Comparison of ENCODE assay signal across 10 mouse cellular contexts in genomic region chr9:108989802-108990461, GRCm38 (mm10). TPM values are rescaled to one million over a fixed set of nuclear protein-coding genes. Genes with fewer than 3 reads are reported as not detected.
DNase-seq lines count a peak whose midpoint lies in the region; ATAC-seq lines count a peak whose summit lies in the region.
"Had no signal": no experiment of that assay in that cellular context is flagged by ENCODE, and none has a peak within 500 bp of the region (broad histone marks: within the 10 kb centered on the region; RNA-seq: fewer than 3 reads in every experiment).

No protein-coding gene starts in this region.

- H3K36me3 ChIP-seq in forebrain, embryonic 10.5 days (replicated peaks) = no peaks in the 10 kb centered on the region
- no peaks in the 10 kb centered on the region for H3K36me3 ChIP-seq in forebrain, embryonic 12.5 days (replicated peaks)
- H3K36me3 ChIP-seq in midbrain, embryonic 10.5 days = no peaks in the 10 kb centered on the region
- H3K36me3 ChIP-seq in midbrain, embryonic 16.5 days (ENCODE audit: control insufficient read depth, insufficient read depth, low read length) = no peaks in the 10 kb centered on the region
- H3K36me3 ChIP-seq in stomach, embryonic 14.5 days (ENCODE audit: control insufficient read depth, insufficient read depth, low read length) = no peaks in the 10 kb centered on the region
- H3K36me3 ChIP-seq: hindbrain, embryonic 10.5 days had no signal

- ATAC-seq in forebrain, embryonic 12.5 days (ENCODE audit: low FRiP score) = no peak
- no peak for ATAC-seq in midbrain, embryonic 16.5 days
- ATAC-seq in stomach, embryonic 14.5 days (ENCODE audit: insufficient number of reproducible peaks, insufficient read depth, low FRiP score, low read depth) = no peak

- 0 out of 2 replicates have a peak overlapping the region, but pooled peaks have one; percentile 49 for H3K27ac ChIP-seq in forebrain, embryonic 10.5 days
- no peak overlapping the region for H3K27ac ChIP-seq in forebrain, embryonic 12.5 days
- 0 out of 2 replicates have a peak overlapping the region, but pooled peaks have one; percentile 10 for H3K27ac ChIP-seq in midbrain, embryonic 10.5 days (replicated peaks)
- H3K27ac ChIP-seq in midbrain, embryonic 16.5 days (ENCODE audit: low read length) = no peak overlapping the region
- peak overlapping the region; percentile 21; the same call in 1 of the 2 replicates for H3K27ac ChIP-seq in stomach, embryonic 14.5 days (ENCODE audit: low read length)

- no peak overlapping the region for H3K4me3 ChIP-seq in forebrain, embryonic 10.5 days
- no peak overlapping the region for H3K4me3 ChIP-seq in forebrain, embryonic 12.5 days (replicated peaks)
- no peak overlapping the region for H3K4me3 ChIP-seq in midbrain, embryonic 10.5 days
- no peak overlapping the region for H3K4me3 ChIP-seq in midbrain, embryonic 16.5 days (ENCODE audit: low read depth, low read length)
- no peak overlapping the region for H3K4me3 ChIP-seq in stomach, embryonic 14.5 days (ENCODE audit: low read depth, low read length)
- H3K4me3 ChIP-seq: hindbrain, embryonic 10.5 days had no signal

- no peak overlapping the region for H3K4me2 ChIP-seq in forebrain, embryonic 12.5 days
- H3K4me2 ChIP-seq in midbrain, embryonic 16.5 days (ENCODE audit: low read length) = no peak overlapping the region
- no peak overlapping the region for H3K4me2 ChIP-seq in stomach, embryonic 14.5 days (replicated peaks; ENCODE audit: low read depth, low read length)

- no peak for DNase-seq in forebrain, embryonic 10.5 days (ENCODE audit: extremely low spot score, low spot score)
- no peak for DNase-seq in midbrain, embryonic 10.5 days (ENCODE audit: low spot score)
- DNase-seq in heart, postnatal 14 days = peak; percentile 23 to 51
- no peak for DNase-seq in thymus, postnatal 10 days (ENCODE audit: low spot score in 2 of 2)
- DNase-seq in right cerebral cortex, postnatal 4 days = no peak

- whole genome bisulfite sequencing in forebrain, embryonic 10.5 days = 83% methylated on average over 4 of the region's 4 CpGs
- WGBS in forebrain, embryonic 12.5 days = 77% methylated on average over 4 of the region's 4 CpGs
- 83% methylated on average over 4 of the region's 4 CpGs for WGBS in midbrain, embryonic 10.5 days
- WGBS in midbrain, embryonic 16.5 days = 81% methylated on average over 4 of the region's 4 CpGs
- 82% methylated on average over 4 of the region's 4 CpGs for WGBS in stomach, embryonic 14.5 days

- intact Hi-C loops in heart, postnatal 14 days (cut with DNase I) = loop anchor here (5.0 kb wide), 1 partner anchor 53 kb away; the partner anchor contains the start of gene Uqcrc1

- H3K9ac ChIP-seq in forebrain, embryonic 12.5 days = no peak overlapping the region
- H3K9ac ChIP-seq in midbrain, embryonic 16.5 days (ENCODE audit: low read depth, low read length) = no peak overlapping the region
- H3K9ac ChIP-seq in stomach, embryonic 14.5 days (replicated peaks; ENCODE audit: low read depth, low read length) = no peak overlapping the region

- no peaks in the 10 kb centered on the region for H3K9me3 ChIP-seq in forebrain, embryonic 10.5 days
- no peaks in the 10 kb centered on the region for H3K9me3 ChIP-seq in forebrain, embryonic 12.5 days
- H3K9me3 ChIP-seq in midbrain, embryonic 10.5 days (replicated peaks) = no peaks in the 10 kb centered on the region
- H3K9me3 ChIP-seq in midbrain, embryonic 16.5 days (replicated peaks; ENCODE audit: control insufficient read depth, low read length, poor library complexity, severe bottlenecking) = no peaks in the 10 kb centered on the region
- no peaks in the 10 kb centered on the region for H3K9me3 ChIP-seq in stomach, embryonic 14.5 days (ENCODE audit: control insufficient read depth, low read depth, low read length)
- H3K9me3 ChIP-seq: hindbrain, embryonic 10.5 days had no signal

- peaks cover 44% of the 10 kb centered on the region for H3K4me1 ChIP-seq in forebrain, embryonic 10.5 days
- peaks cover 18% of the 10 kb centered on the region for H3K4me1 ChIP-seq in forebrain, embryonic 12.5 days
- H3K4me1 ChIP-seq in midbrain, embryonic 10.5 days = peaks cover 32% of the 10 kb centered on the region
- H3K4me1 ChIP-seq in midbrain, embryonic 16.5 days (ENCODE audit: control insufficient read depth, insufficient read depth, low read length) = peaks cover 16% of the 10 kb centered on the region
- peaks cover 15% of the 10 kb centered on the region for H3K4me1 ChIP-seq in stomach, embryonic 14.5 days (ENCODE audit: control insufficient read depth, insufficient read depth, low read length)

- no peaks in the 10 kb centered on the region for H3K27me3 ChIP-seq in forebrain, embryonic 10.5 days (ENCODE audit: poor library complexity, severe bottlenecking)
- no peaks in the 10 kb centered on the region for H3K27me3 ChIP-seq in forebrain, embryonic 12.5 days
- H3K27me3 ChIP-seq in midbrain, embryonic 10.5 days (ENCODE audit: low read depth, poor library complexity, severe bottlenecking) = no peaks in the 10 kb centered on the region
- H3K27me3 ChIP-seq in midbrain, embryonic 16.5 days (ENCODE audit: control insufficient read depth, insufficient read depth, low read depth, low read length) = no peaks in the 10 kb centered on the region
- no peaks in the 10 kb centered on the region for H3K27me3 ChIP-seq in stomach, embryonic 14.5 days (ENCODE audit: control insufficient read depth, insufficient read depth, low read length)

RNA-seq across cellular contexts. Expression of gene Pfkfb4, which starts 1.6 kb away (rescaled TPM):
- polyA plus RNA-seq in forebrain, embryonic 10.5 days (2016; fragmentation: Nextera tagmentation; extraction: Ambion mirVana) = 10.5 and 12.4 TPM in 2 replicates
- polyA plus RNA-seq in forebrain, embryonic 12.5 days (2016; fragmentation: Nextera tagmentation; extraction: Ambion mirVana) = 16.5 and 18.4 TPM in 2 replicates
- polyA plus RNA-seq in midbrain, embryonic 10.5 days (2016; fragmentation: Nextera tagmentation; extraction: Ambion mirVana) = 11.9 and 13.9 TPM in 2 replicates
- 31.5 and 31.9 TPM in 2 replicates for polyA plus RNA-seq in midbrain, embryonic 16.5 days (2015; fragmentation: Nextera tagmentation; extraction: Ambion mirVana)
- 1 to 10 TPM; 1.9 to 3.2 TPM for total RNA-seq in heart, postnatal 14 days (2021)
- polyA plus RNA-seq in stomach, embryonic 14.5 days (2014; fragmentation: Nextera tagmentation; extraction: Ambion mirVana) = 7.9 and 8.5 TPM in 2 replicates

RNA-seq across cellular contexts. Expression of gene Ucn2, which starts 4.1 kb away (rescaled TPM):
- not detected in 2 replicates for polyA plus RNA-seq in forebrain, embryonic 10.5 days (2016; fragmentation: Nextera tagmentation; extraction: Ambion mirVana)
- polyA plus RNA-seq in forebrain, embryonic 12.5 days (2016; fragmentation: Nextera tagmentation; extraction: Ambion mirVana) = not detected in 2 replicates
- polyA plus RNA-seq in midbrain, embryonic 10.5 days (2016; fragmentation: Nextera tagmentation; extraction: Ambion mirVana) = not detected in 2 replicates
- not detected in 2 replicates for polyA plus RNA-seq in midbrain, embryonic 16.5 days (2015; fragmentation: Nextera tagmentation; extraction: Ambion mirVana)
- under 1 TPM in 1 of 2 experiments, not detected in 1; 0.20 TPM for total RNA-seq in heart, postnatal 14 days (2021)
- 0.45 TPM in 1 of 2 replicates, not detected in the other for polyA plus RNA-seq in stomach, embryonic 14.5 days (2014; fragmentation: Nextera tagmentation; extraction: Ambion mirVana)
- total RNA-seq: left cerebral cortex, postnatal 14 days had no signal
- polyA plus RNA-seq: hindbrain, embryonic 10.5 days had no signal

RNA-seq across cellular contexts. Expression of gene Col7a1, which starts 36.5 kb away (rescaled TPM):
- polyA plus RNA-seq in forebrain, embryonic 10.5 days (2016; fragmentation: Nextera tagmentation; extraction: Ambion mirVana) = 1.5 and 2.3 TPM in 2 replicates
- polyA plus RNA-seq in forebrain, embryonic 12.5 days (2016; fragmentation: Nextera tagmentation; extraction: Ambion mirVana) = 2.2 and 3.2 TPM in 2 replicates
- polyA plus RNA-seq in midbrain, embryonic 10.5 days (2016; fragmentation: Nextera tagmentation; extraction: Ambion mirVana) = 2.3 and 2.4 TPM in 2 replicates
- 1.1 and 1.6 TPM in 2 replicates for polyA plus RNA-seq in midbrain, embryonic 16.5 days (2015; fragmentation: Nextera tagmentation; extraction: Ambion mirVana)
- total RNA-seq in heart, postnatal 14 days (2021) = 1 to 10 TPM in 1 of 2 experiments, under 1 TPM in 1; 0.33 to 1.1 TPM
- 4.1 and 4.5 TPM in 2 replicates for polyA plus RNA-seq in stomach, embryonic 14.5 days (2014; fragmentation: Nextera tagmentation; extraction: Ambion mirVana)

RNA-seq across cellular contexts. Expression of gene Shisa5, which starts 48.4 kb away (rescaled TPM):
- polyA plus RNA-seq in forebrain, embryonic 10.5 days (2016; fragmentation: Nextera tagmentation; extraction: Ambion mirVana) = 29.7 and 31.5 TPM in 2 replicates
- polyA plus RNA-seq in forebrain, embryonic 12.5 days (2016; fragmentation: Nextera tagmentation; extraction: Ambion mirVana) = 35.6 and 37.3 TPM in 2 replicates
- polyA plus RNA-seq in midbrain, embryonic 10.5 days (2016; fragmentation: Nextera tagmentation; extraction: Ambion mirVana) = 32.9 and 37.2 TPM in 2 replicates
- polyA plus RNA-seq in midbrain, embryonic 16.5 days (2015; fragmentation: Nextera tagmentation; extraction: Ambion mirVana) = 60.1 and 68.9 TPM in 2 replicates
- total RNA-seq in heart, postnatal 14 days (2021) = 10 to 100 TPM; 49.5 to 50.0 TPM
- polyA plus RNA-seq in stomach, embryonic 14.5 days (2014; fragmentation: Nextera tagmentation; extraction: Ambion mirVana) = 75.0 and 84.4 TPM in 2 replicates

RNA-seq across cellular contexts. Expression of gene Uqcrc1, which starts 53.5 kb away (rescaled TPM):
- polyA plus RNA-seq in forebrain, embryonic 10.5 days (2016; fragmentation: Nextera tagmentation; extraction: Ambion mirVana) = 468 and 481 TPM in 2 replicates
- 353 and 359 TPM in 2 replicates for polyA plus RNA-seq in forebrain, embryonic 12.5 days (2016; fragmentation: Nextera tagmentation; extraction: Ambion mirVana)
- 490 and 491 TPM in 2 replicates for polyA plus RNA-seq in midbrain, embryonic 10.5 days (2016; fragmentation: Nextera tagmentation; extraction: Ambion mirVana)
- polyA plus RNA-seq in midbrain, embryonic 16.5 days (2015; fragmentation: Nextera tagmentation; extraction: Ambion mirVana) = 417 and 452 TPM in 2 replicates
- total RNA-seq in heart, postnatal 14 days (2021) = 1,000 to 10,000 TPM; 2,254 to 2,272 TPM
- polyA plus RNA-seq in stomach, embryonic 14.5 days (2014; fragmentation: Nextera tagmentation; extraction: Ambion mirVana) = 456 and 466 TPM in 2 replicates

Comparison
In these comparisons a context has a peak if more than half of its experiments do, and no peak if none do; other contexts are left out.
1. H3K27ac ChIP-seq: peak in forebrain, embryonic 10.5 days (single experiment), midbrain, embryonic 10.5 days (single experiment) and stomach, embryonic 14.5 days (single experiment); none in forebrain, embryonic 12.5 days (single experiment) and midbrain, embryonic 16.5 days (single experiment).
2. DNase-seq: peak in heart, postnatal 14 days (2 of 2); none in forebrain, embryonic 10.5 days (single experiment), midbrain, embryonic 10.5 days (single experiment), thymus, postnatal 10 days (0 of 2) and right cerebral cortex, postnatal 4 days (single experiment).